Mouse (Mus musculus) embryonic facial prominence, embryonic 12.5 days (tissue): ENCODE data around the gene Cenpt. TPM values are rescaled to one million over a fixed set of nuclear protein-coding genes. Genes with fewer than 3 reads are reported as not detected.
A peak's percentile ranks its signal among the peaks of the same experiment; 100 is the strongest.

Experiments used
- ATAC-seq: fragments of 200-750 bp; cut with Nextera tagmentation; 2 replicates; pipeline ENCODE4 v1.8.0; 2017; ENCODE audit not compliant: insufficient number of reproducible peaks, insufficient read depth, low FRiP score, low TSS enrichment
- H3K27ac ChIP-seq: fragments of 300-500 bp; sonication (generic); 2 replicates; pipeline ENCODE4 v1.5.1; 2016; ENCODE audit warnings: mild to moderate bottlenecking
- H3K27me3 ChIP-seq: fragments of 300-500 bp; sonication (generic); 2 replicates; pipeline ENCODE4 v1.6.1; 2016; ENCODE audit warnings: mild to moderate bottlenecking, moderate library complexity
- H3K36me3 ChIP-seq: fragments of 300-500 bp; sonication (generic); 2 replicates; pipeline ENCODE4 v1.6.1; 2016; ENCODE audit warnings: mild to moderate bottlenecking
- H3K4me1 ChIP-seq: fragments of 300-500 bp; sonication (generic); 2 replicates; pipeline ENCODE4 v1.6.1; 2016
- H3K4me2 ChIP-seq: fragments of 300-500 bp; sonication (generic); replicated peaks from 2 replicates; pipeline ENCODE4 v1.6.1; 2016; ENCODE audit warnings: mild to moderate bottlenecking, moderate library complexity
- H3K4me3 ChIP-seq: fragments of 300-500 bp; sonication (generic); 2 replicates; pipeline ENCODE4 v1.5.1; 2016; ENCODE audit warnings: mild to moderate bottlenecking
- H3K9ac ChIP-seq: fragments of 300-500 bp; sonication (generic); 2 replicates; pipeline ENCODE4 v1.6.1; 2016; ENCODE audit warnings: mild to moderate bottlenecking, moderate library complexity
- H3K9me3 ChIP-seq: fragments of 300-500 bp; sonication (generic); 2 replicates; pipeline ENCODE4 v1.6.1; 2016; ENCODE audit warnings: mild to moderate bottlenecking, moderate library complexity
- WGBS: fragments of 180-500 bp; shearing (Covaris S2); methylation state at CpG from one replicate; pipeline ENCODE4 v1.1.7; 2016; 5-methylcytosine and 5-hydroxymethylcytosine counted together
- polyA plus RNA-seq: library from polyadenylated mRNA; unstranded; fragments of >200 nt; fragmentation: Nextera tagmentation; extraction: Ambion mirVana; gene quantifications from 2 replicates; pipeline ENCODE4 v1.2.1, GENCODE M21; 2016

Gene Cenpt
- 59.8 and 60.6 TPM in 2 replicates for polyA plus RNA-seq

DNA sequence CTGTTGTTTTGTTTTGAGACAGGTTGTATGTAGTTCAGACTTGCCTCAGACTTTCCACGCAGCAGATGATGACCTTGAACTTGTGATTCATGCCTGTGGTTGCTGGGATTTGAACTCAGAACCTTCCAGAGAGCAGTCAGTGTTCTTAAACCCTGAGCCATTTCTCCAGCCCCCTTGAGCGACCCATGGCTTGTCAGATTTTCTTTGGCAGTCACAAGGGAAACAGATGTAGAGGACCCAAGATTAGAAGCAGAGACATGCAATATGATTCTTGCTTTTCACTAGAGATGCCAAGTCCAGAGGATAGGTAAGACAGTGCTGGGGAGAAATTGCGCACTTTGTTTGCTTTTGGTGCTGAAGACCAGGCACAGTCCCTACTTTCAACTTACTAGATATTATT is at the start of gene Cenpt:
Cenpt (minus strand) TSS at position 101 of the 400 bp plus-strand sequence.
- H3K9ac ChIP-seq = no peak within 1 kb of the TSS
- no peak for ATAC-seq
- H3K4me1 ChIP-seq = peaks cover 29% of the 10 kb centered on the region
- WGBS = 87% methylated on average over 3 of the region's 3 CpGs
- H3K4me2 ChIP-seq = 0 out of 2 replicates have a peak within 1 kb of the TSS, but pooled peaks have one; percentile 1
- peaks cover 14% of the 10 kb centered on the region for H3K36me3 ChIP-seq
- H3K27ac ChIP-seq = no peak within 1 kb of the TSS
- H3K27me3 ChIP-seq = no peaks in the 10 kb centered on the region
- no peak within 1 kb of the TSS for H3K4me3 ChIP-seq
- H3K9me3 ChIP-seq = no peaks in the 10 kb centered on the region

DNA sequence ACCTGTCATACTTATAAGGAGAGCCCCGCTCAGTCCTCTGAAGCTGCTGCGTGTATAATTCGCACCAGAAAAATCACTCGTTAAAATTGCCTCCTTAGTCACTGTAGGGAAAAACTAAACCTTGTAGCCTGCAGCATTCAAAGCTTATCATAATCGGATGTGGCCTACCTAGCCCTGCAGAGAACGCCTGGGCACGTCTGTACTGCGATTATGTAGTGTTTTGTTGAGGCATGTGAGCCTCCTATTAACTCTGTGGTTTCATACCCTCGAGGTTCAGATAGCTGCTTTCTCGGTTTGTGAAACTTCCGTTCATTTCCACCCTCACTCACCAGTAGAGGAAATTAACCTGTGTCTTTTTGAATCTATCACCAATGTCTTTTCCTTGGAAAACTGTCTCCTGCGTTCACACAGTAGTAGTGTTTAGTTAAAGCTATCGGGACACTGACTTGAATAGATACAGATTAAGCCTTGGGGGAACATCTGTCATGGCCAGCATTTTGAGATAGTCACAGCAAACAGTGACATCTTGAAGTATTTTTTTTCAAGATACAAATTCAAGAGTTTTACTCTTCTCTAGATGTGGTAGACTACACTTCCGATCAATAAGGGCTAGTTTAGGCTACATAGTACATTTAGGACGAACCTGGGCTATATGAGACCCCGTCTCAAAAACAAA is 48.0 kb upstream of the Cenpt start:
- Histone ChIP-seq H3K4me2 (peak overlapping the region; percentile 71), H3K4me1 (peaks cover 8% of the 10 kb centered on the region; the same call in 1 of the 2 replicates), H3K27me3 (no peaks in the 10 kb centered on the region), H3K9me3 (no peaks in the 10 kb centered on the region), H3K27ac (peak overlapping the region; percentile 89), H3K4me3 (peak overlapping the region; percentile 94), H3K36me3 (no peaks in the 10 kb centered on the region), H3K9ac (peak overlapping the region; percentile 98)
- no peak for ATAC-seq
- 35% methylated on average over 16 of the region's 16 CpGs for WGBS

DNA sequence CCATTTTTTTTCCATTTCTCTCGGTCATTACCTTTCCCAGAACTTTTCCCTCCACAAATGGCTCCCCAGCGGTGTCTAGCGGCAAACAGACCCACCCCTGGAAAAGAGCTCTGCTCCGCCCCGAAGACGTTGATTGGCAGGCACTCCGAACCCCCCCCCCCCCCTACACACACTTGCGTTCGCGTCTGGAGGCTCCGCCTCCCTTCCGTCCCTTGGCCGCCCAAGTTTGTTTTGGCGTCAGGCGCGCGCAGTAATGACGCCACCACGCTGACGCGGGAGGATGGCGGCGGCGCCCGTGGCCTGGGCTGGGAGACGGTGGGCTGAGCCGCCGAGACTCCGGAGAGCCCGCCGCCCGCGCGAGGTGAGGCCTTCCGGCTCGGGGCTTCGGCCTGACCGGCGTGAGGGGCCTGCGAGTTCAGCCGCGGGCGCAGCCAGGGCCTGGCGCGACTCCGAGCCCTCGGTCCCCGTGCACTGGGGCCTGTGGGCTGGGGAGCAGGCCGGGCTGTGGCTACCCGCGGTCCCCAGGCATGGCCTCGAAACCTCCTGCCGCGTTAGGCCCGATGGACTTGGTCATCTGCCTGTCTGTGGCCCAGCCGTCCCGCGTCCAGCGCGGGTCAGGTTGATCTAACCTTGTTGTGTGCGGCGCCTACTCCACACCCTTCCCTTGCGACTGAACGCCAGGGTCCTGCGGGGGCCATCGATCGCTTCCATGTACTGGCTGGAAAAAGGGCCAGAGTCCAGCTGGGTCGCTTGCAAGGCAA is 47.3 kb upstream of the Cenpt start, which contains the start of gene Pskh1:
Pskh1 (plus strand) TSS at position 262 of the 761 bp plus-strand sequence.
- H3K9me3 ChIP-seq = no peaks in the 10 kb centered on the region
- peak within 1 kb of the TSS; percentile 94 for H3K4me3 ChIP-seq
- under 1% methylated on average over 63 of the region's 68 CpGs for WGBS
- peak; percentile 87 for ATAC-seq
- H3K4me1 ChIP-seq = peaks cover 8% of the 10 kb centered on the region; the same call in 1 of the 2 replicates
- H3K4me2 ChIP-seq = peak within 1 kb of the TSS; percentile 71
- peak within 1 kb of the TSS; percentile 98 for H3K9ac ChIP-seq
- no peaks in the 10 kb centered on the region for H3K36me3 ChIP-seq
- H3K27ac ChIP-seq = peak within 1 kb of the TSS; percentile 89
- H3K27me3 ChIP-seq = no peaks in the 10 kb centered on the region

DNA sequence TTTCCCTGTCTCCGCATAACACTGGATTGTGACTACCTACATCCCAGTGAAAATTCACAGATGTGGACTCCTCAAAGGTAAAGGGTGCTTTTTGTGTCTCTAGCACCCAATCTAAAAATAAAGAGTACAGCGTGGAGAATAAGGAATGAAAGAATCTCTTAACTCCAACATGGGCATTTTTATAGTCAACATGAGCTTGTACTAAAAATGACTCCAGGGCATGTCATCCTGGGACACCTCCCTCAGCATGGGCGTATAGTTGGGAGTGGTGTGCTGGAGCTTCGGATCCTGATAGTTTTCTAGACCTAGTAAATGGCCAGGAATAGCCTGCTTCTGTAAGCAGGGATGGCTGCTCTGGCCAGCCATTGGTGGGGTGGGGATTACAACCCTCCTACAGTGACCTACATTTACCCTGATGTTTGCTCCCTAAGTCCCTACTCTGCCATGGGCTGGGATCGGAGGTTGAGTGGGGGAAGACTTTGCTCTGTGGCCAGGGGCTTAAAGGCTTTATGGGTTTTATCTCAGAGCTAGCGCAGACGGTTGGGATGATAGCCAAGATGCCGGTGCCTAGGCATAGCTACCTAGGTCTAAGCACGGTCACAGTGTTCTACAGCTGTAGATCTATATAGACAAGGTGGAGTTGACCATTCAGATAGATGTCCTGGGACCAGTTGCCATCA is 44.9 kb upstream of the Cenpt start:
- Histone ChIP-seq H3K36me3 (peaks cover 4% of the 10 kb centered on the region; the same call in 1 of the 2 replicates), H3K4me3 (no peak overlapping the region), H3K27me3 (no peaks in the 10 kb centered on the region), H3K4me2 (no peak overlapping the region), H3K4me1 (peaks cover 15% of the 10 kb centered on the region), H3K27ac (no peak overlapping the region), H3K9me3 (no peaks in the 10 kb centered on the region), H3K9ac (no peak overlapping the region)
- ATAC-seq = no peak
- 79% methylated on average over 9 of the region's 9 CpGs for WGBS

DNA sequence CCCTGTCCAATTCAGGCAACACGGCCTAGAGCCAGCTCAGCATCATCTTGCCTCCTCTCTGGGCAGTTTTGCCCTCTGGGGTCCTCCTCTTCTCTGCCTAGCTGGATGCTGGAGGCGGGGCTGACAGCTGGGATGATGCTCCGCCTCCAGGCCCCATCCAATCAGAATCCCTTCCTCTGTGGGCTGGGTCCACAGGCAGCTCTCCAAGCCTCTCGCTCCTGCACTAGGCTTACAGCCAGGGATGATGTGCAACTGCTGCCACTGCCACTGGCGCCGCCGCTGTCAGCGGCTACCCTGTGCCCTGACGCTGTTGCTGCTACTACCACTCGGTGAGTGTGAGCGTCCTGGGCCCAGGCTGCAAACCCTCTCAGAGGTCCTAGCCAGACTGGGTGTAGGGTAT is 40.3 kb upstream of the Cenpt start, which contains the start of gene Nrn1l:
Nrn1l (plus strand) TSS at position 229 of the 400 bp plus-strand sequence.
- H3K4me3 ChIP-seq = no peak within 1 kb of the TSS
- H3K9me3 ChIP-seq = no peaks in the 10 kb centered on the region
- peak within 1 kb of the TSS; percentile 27; the same call in 1 of the 2 replicates for H3K4me2 ChIP-seq
- peaks cover 6% of the 10 kb centered on the region; the same call in 1 of the 2 replicates for H3K4me1 ChIP-seq
- 2% methylated on average over 11 of the region's 11 CpGs for WGBS
- H3K36me3 ChIP-seq = peaks cover 49% of the 10 kb centered on the region
- no peak within 1 kb of the TSS for H3K9ac ChIP-seq
- H3K27me3 ChIP-seq = no peaks in the 10 kb centered on the region
- no peak within 1 kb of the TSS for H3K27ac ChIP-seq
- peak; percentile 82 for ATAC-seq

DNA sequence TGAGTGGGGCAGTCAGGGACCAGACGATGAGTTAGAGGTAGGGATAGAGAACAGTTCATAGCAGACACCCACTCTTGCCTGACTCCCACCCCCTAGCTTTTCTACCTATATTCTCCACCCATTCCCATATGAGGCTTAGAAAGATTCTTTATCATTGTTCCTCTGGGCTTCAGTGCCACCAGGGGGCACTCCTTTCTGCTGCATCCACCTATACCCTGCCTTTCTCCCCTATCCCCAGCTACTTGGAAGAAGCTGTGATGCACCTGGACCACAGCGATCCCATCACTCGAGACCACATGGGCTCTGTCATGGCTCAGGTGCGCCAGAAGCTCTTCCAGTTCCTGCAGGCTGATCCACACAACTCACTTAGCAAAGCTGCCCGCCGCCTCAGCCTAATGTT is 39.4 kb upstream of the Cenpt start:
- 92% methylated on average over 6 of the region's 6 CpGs for WGBS
- Histone ChIP-seq H3K4me1 (peaks cover 6% of the 10 kb centered on the region; the same call in 1 of the 2 replicates), H3K27me3 (no peaks in the 10 kb centered on the region), H3K9ac (no peak overlapping the region), H3K4me3 (no peak overlapping the region), H3K4me2 (no peak overlapping the region), H3K36me3 (peaks cover 58% of the 10 kb centered on the region), H3K9me3 (no peaks in the 10 kb centered on the region), H3K27ac (no peak overlapping the region)
- no peak for ATAC-seq

DNA sequence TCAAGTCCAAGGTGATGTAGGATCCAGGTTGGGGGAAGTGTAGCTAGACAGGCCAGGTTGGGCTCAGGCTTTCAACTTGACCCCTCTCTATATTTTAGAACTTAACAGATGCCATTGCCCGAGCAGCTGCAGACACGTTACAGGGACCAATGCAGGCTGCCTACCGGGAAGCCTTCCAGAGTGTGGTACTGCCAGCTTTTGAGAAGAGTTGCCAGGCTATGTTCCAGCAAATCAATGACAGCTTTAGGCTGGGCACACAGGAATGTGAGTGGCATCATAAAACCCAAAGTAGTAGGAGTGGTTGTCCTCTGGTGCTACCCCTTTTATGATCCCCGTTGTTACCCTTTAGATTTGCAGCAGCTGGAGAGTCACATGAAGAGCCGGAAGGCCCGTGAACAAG is 37.8 kb upstream of the Cenpt start:
- Histone ChIP-seq H3K4me2 (no peak overlapping the region), H3K9me3 (no peaks in the 10 kb centered on the region), H3K27ac (no peak overlapping the region), H3K36me3 (peaks cover 74% of the 10 kb centered on the region), H3K27me3 (no peaks in the 10 kb centered on the region), H3K4me3 (no peak overlapping the region), H3K4me1 (peaks cover 6% of the 10 kb centered on the region; the same call in 1 of the 2 replicates), H3K9ac (no peak overlapping the region)
- WGBS = 89% methylated on average over 6 of the region's 6 CpGs
- ATAC-seq = no peak

DNA sequence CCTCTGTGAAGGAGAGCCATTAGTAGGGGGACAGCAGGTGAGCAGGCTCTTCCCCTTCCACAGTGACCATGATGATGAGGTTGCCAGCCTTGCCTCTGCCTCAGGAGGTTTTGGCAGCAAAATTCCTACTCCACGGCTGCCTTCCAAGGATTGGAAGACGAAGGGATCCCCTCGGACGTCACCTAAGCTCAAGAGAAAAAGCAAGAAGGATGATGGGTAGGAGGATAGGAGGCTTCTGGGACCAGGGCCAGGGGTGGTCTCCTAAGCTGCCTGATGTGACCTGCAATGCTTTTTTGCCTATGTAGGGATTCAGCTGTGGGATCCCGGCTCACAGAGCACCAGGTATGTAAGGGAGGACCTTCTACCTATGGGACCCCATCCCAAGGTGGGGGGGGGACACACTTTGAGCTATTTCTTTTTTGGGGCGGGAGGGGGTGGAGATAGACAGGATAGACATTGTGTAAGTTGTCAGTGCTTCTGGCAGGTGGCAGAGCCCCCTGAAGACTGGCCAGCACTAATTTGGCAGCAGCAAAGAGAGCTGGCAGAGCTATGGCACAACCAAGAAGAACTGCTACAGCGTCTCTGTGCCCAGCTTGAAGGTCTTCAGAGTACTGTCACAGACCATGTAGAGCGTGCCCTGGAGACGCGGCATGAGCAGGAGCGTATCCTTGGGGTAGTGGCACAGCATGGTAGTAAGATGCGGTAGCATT is 36.8 kb upstream of the Cenpt start:
- no peak overlapping the region for H3K9ac ChIP-seq
- H3K27me3 ChIP-seq = no peaks in the 10 kb centered on the region
- H3K4me3 ChIP-seq = no peak overlapping the region
- no peak overlapping the region for H3K4me2 ChIP-seq
- H3K27ac ChIP-seq = no peak overlapping the region
- ATAC-seq = no peak
- peaks cover 6% of the 10 kb centered on the region; the same call in 1 of the 2 replicates for H3K4me1 ChIP-seq
- no peaks in the 10 kb centered on the region for H3K9me3 ChIP-seq
- 95% methylated on average over 12 of the region's 12 CpGs for WGBS
- peaks cover 83% of the 10 kb centered on the region for H3K36me3 ChIP-seq

DNA sequence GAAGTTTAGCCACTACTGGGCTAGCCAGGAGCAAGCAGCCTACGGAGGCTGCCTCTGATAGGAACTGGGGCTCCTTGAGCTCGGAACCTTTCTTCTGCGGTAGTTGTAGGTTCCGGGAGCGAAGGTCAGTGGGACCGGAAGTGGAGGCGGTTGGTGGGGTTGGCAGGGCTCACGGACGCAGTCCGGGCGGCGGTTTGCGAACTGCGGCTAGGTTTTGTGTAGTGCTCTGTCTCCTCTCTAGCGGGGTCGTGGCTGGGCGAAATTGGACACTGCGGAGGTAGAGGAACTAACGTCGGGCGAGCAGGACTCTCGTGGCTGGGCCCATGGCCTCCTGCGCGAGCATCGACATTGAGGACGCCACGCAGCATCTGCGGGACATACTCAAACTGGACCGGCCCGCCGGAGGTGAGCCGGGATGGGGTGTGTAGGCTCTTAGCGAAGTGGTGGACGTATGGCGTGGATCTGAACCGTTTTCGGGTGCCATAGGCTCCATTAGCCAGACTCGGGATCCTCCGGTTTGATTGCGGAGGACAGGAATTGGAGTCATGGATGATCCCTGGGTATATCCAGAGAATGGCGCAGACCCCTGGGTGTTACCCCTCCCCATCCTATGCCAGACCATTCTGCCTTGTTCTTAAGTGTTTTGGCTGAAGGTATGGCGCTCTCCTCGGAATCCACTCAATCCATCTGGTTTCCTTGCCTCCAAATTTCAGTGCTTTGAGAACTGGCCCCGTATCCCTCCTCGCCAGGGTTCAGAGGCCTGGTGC is 27.9 kb upstream of the Cenpt start, which contains the start of gene Edc4:
Edc4 (plus strand) TSS at position 128 of the 767 bp plus-strand sequence.
- Histone ChIP-seq H3K27ac (peak within 1 kb of the TSS; percentile 63; the same call in 1 of the 2 replicates), H3K4me3 (peak within 1 kb of the TSS; percentile 75), H3K27me3 (no peaks in the 10 kb centered on the region), H3K36me3 (peaks cover 54% of the 10 kb centered on the region), H3K9ac (peak within 1 kb of the TSS; percentile 81), H3K9me3 (no peaks in the 10 kb centered on the region), H3K4me1 (peaks cover 17% of the 10 kb centered on the region), H3K4me2 (peak within 1 kb of the TSS; percentile 74)
- peak; percentile 55 for ATAC-seq
- WGBS = 1% methylated on average over 45 of the region's 45 CpGs

DNA sequence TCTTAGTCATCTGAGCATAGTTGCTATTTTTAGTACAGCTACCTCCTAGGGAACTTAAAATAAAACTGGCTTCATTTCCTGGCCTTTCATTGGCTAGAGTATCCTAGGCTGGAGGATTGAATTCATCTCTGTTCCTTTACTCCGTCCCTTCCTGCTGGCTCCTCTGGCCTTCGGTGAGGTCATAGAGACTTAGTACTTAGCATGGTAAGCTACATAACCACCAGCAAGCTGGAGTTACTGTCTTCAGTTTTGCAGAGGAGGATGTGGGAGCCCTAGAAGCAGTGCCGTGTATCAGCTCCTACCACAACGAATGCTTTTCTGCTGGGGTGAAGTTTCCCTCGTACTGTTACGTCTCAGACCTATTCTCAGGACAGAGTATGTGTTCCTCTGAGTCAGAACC is 21.2 kb upstream of the Cenpt start:
- peaks cover 86% of the 10 kb centered on the region for H3K36me3 ChIP-seq

More for the DNA sequence above, 21.2 kb upstream of the Cenpt start:
- Histone ChIP-seq H3K9ac (no peak overlapping the region), H3K4me3 (no peak overlapping the region), H3K4me1 (no peaks in the 10 kb centered on the region), H3K9me3 (no peaks in the 10 kb centered on the region), H3K27ac (no peak overlapping the region), H3K27me3 (no peaks in the 10 kb centered on the region), H3K4me2 (no peak overlapping the region)
- ATAC-seq = no peak
- 92% methylated on average over 6 of the region's 6 CpGs for WGBS
